Mouse (Mus musculus): ENCODE data around the gene Stard8.

DNA sequence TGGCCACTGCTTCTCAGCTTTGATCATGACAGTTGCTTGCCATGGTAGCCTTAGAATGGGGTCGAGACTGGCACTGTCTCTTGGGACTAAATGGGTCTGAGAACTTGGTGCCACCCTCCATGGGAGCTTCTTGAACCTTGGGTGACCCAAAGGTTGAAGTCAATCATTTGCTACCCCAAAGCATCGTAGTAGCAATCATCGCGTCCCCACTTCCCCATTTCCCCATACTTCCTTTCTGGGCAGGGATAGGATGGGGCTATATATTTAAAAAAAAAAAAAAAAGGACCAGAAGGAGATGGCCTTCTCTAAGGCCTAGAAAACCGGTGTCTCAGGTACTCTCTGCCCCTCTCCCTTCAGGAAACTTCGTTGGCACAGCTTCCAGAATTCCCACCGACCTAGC, 64.2 kb downstream of the Stard8 start:
- TF ChIP-seq GATA1 (IDR thresholded peaks at IDR 0.05; ENCODE audit: borderline replicate concordance, low read length) = no peak
- no peak for TF ChIP-seq FLI1 (IDR thresholded peaks at IDR 0.05; ENCODE audit: low read length)

Measured in megakaryocyte, embryonic 14.5 days (primary cell).